Mouse (Mus musculus) bone marrow macrophage, adult 2 months (primary cell): ENCODE measurements around the gene Cpa5.

Source experiments
- CTCF ChIP-seq: IDR thresholded peaks from 2 replicates; pipeline ENCODE4 v1.5.1; 2012; ENCODE audit warnings: low read depth, mild to moderate bottlenecking, low read length, moderate library complexity
- POLR2A ChIP-seq: IDR thresholded peaks from 2 replicates; pipeline ENCODE4 v1.6.1; 2012; ENCODE audit warnings: mild to moderate bottlenecking, low read depth, low read length, borderline replicate concordance

DNA sequence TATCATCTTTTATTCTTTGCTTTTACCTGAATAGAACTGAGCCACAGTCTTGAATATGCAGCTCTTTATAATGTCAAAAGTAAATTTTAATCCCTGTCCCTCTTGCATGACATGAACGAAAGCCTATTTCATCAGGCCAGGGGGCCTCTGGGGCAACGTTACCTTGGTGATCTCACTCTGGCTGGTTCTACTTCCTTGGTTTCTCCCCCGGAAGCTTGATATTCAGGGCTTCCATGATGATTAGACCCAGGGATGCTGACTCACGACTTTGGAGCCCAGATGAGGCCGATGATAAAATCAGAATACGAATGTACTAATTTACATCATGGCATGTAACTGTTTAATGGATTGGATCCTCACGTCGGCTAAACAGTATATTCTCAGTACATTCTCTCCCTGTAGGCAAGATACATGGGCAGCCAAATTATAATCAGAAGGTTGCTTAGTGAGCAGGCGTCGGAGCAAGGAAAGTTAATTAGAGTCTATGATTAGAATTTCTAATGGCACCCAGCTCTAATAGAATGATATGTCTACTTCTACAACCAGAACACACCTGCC lies 18.3 kb upstream of the Cpa5 start:
- TF ChIP-seq POLR2A: no peak
- no peak for TF ChIP-seq CTCF
